Mouse (Mus musculus): ENCODE data around the gene Vmn2r113. TPM values are rescaled to one million over a fixed set of nuclear protein-coding genes. Genes with fewer than 3 reads are reported as not detected.
"Not testable (repeated sequence)": the region's sequence is repeated elsewhere in the genome, so short reads cannot be mapped to it uniquely, and the experiment has no call there.

The Vmn2r113 gene
- not detected for total RNA-seq (2021)
- long read RNA-seq, experiment 1: 0 reads
- long read RNA-seq, experiment 2: 0 reads

DNA sequence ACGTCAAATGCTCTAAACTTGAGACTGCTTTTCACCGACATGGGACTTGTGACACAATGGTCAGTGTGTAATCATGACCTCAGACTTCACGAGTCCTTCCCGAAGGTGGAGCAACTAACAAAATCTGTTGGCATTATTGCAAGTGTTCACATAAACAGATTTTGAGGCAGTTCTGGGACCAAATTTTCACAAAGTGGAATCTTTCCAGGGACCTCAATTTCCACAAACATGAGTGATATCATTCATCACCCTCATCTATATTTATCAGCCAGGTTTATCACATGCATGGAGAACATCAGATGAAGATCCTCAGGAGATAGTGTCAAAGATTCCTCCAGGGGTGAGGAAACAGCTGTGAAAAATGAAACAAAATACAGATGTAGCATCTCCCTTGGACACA lies at the start of gene Vmn2r113:
TSS of gene Vmn2r113 (plus strand) at position 301 of the 400 bp plus-strand sequence.
- DNase-seq (ENCODE audit: low spot score in 2 of 2): not testable (repeated sequence)

Other genes starting within 250 kb of the Vmn2r113 start
- gene Zfp945, start 75.8 kb upstream of the Vmn2r113 start, total RNA-seq (2021): 10 to 100 TPM; 33.8 to 35.5 TPM
- not detected for gene Vmn2r-ps130, start 118.2 kb downstream of the Vmn2r113 start, total RNA-seq (2021)